Mouse (Mus musculus): ENCODE data around the gene Zfyve1. TPM values are rescaled to one million over a fixed set of nuclear protein-coding genes. Genes with fewer than 3 reads are reported as not detected.

Gene Zfyve1
- polyA plus RNA-seq (2015; fragmentation: Nextera tagmentation; extraction: Ambion mirVana) = 9.3 and 10.4 TPM in 2 replicates

GRCm38 (mm10) chr12:83597025-83597501 lies at the start of gene Zfyve1:
TSS of gene Zfyve1 (minus strand) at chr12:83597222.

DNA sequence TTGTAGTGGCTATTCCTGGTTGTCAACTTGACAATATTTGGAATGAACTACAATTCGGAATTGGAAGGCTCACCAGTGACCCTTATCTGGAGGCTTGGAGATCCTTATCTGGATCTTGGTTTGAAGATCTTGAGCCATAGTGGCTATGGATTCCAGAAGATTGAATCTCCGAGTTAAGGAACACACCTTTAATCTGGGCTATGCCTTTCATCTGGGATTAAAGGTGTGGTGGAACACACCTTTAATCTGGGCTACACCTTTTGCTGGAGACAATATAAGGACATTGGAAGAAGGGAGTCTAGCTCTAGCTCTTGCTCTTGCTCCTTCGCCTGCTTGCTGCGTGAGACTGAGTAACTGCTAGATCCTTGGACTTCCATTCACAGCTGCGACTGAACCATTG lies 33.9 kb upstream of the Zfyve1 start, which contains the start of gene Rbm25:
Rbm25 (plus strand) TSS at position 301 of the 400 bp plus-strand sequence.

DNA sequence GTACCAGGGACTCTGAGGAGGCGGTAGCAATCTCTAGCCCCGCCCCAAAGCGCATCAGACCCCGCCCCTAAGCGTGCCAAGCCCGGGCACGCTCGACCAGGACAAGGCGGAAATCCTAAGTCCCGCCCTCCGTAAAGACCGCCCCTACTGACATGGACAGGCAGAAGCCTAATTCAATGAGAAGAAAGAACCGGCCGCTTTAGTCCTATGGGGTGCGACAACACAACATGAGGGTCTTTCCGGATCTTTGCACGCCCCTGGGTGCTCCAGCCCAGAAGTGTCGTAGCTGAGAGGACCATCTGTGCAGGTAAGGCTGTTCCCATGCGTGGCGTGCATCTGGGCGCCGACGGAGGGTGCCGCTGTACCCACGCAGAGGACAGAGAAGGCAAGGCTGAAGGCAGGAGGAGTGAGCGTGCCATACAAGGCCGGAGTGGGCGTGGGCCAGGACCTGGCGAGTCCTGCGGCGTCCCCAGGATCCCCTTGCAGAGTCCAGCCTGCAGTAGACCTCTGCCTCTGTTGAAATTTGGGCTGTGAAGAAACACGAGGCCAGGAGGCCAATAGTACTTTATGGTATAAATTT lies 76.6 kb downstream of the Zfyve1 start, which contains the start of gene Dcaf4:
Dcaf4 (plus strand) TSS at position 156 of the 580 bp plus-strand sequence.

Other genes with a start within 250 kb of the Zfyve1 start
- gene Dpf3, start 109.5 kb downstream of the Zfyve1 start, polyA plus RNA-seq (2015; fragmentation: Nextera tagmentation; extraction: Ambion mirVana) = 7.9 and 8.8 TPM in 2 replicates
- gene Dcaf4, start 76.8 kb downstream of the Zfyve1 start, polyA plus RNA-seq (2015; fragmentation: Nextera tagmentation; extraction: Ambion mirVana) = 27.0 and 27.7 TPM in 2 replicates
- 118 and 121 TPM in 2 replicates for gene Rbm25, start 34.0 kb upstream of the Zfyve1 start, polyA plus RNA-seq (2015; fragmentation: Nextera tagmentation; extraction: Ambion mirVana)
- 27.9 and 29.3 TPM in 2 replicates for gene Psen1, start 90.9 kb upstream of the Zfyve1 start, polyA plus RNA-seq (2015; fragmentation: Nextera tagmentation; extraction: Ambion mirVana)
- 0.24 and 0.71 TPM in 2 replicates for gene Papln, start 166.4 kb upstream of the Zfyve1 start, polyA plus RNA-seq (2015; fragmentation: Nextera tagmentation; extraction: Ambion mirVana)